Mouse (Mus musculus) forebrain, embryonic 12.5 days (tissue): ENCODE measurements around the gene Manbal. TPM values are rescaled to one million over a fixed set of nuclear protein-coding genes. Genes with fewer than 3 reads are reported as not detected.
A peak's percentile ranks its signal among the peaks of the same experiment; 100 is the strongest.

ENCODE experiments used
- ATAC-seq: fragments of 200-750 bp; cut with Nextera tagmentation; 2 replicates; pipeline ENCODE4 v1.8.0; 2017; ENCODE audit warnings: moderate TSS enrichment; ENCODE audit not compliant: low FRiP score
- H3K27ac ChIP-seq: fragments of 300-500 bp; sonication (generic); 2 replicates; pipeline ENCODE4 v1.5.1; 2016; ENCODE audit warnings: mild to moderate bottlenecking
- H3K27me3 ChIP-seq: fragments of 300-500 bp; sonication (generic); 2 replicates; pipeline ENCODE4 v1.6.1; 2016; ENCODE audit warnings: mild to moderate bottlenecking
- H3K36me3 ChIP-seq: fragments of 300-500 bp; sonication (generic); replicated peaks from 2 replicates; pipeline ENCODE4 v1.6.1; 2016; ENCODE audit warnings: mild to moderate bottlenecking
- H3K4me1 ChIP-seq: fragments of 300-500 bp; sonication (generic); 2 replicates; pipeline ENCODE4 v1.6.1; 2016
- H3K4me2 ChIP-seq: fragments of 300-500 bp; sonication (generic); 2 replicates; pipeline ENCODE4 v1.6.1; 2016; ENCODE audit warnings: mild to moderate bottlenecking, moderate library complexity
- H3K4me3 ChIP-seq: fragments of 300-500 bp; sonication (generic); replicated peaks from 2 replicates; pipeline ENCODE4 v1.5.1; 2016; ENCODE audit warnings: mild to moderate bottlenecking
- H3K9ac ChIP-seq: fragments of 300-500 bp; sonication (generic); 2 replicates; pipeline ENCODE4 v1.6.1; 2016; ENCODE audit warnings: mild to moderate bottlenecking
- H3K9me3 ChIP-seq: fragments of 300-500 bp; sonication (generic); 2 replicates; pipeline ENCODE4 v1.6.1; 2016
- WGBS: fragments of 180-500 bp; shearing (Covaris S2); methylation state at CpG from one replicate; pipeline ENCODE4 v1.1.7; 2016; 5-methylcytosine and 5-hydroxymethylcytosine counted together
- polyA plus RNA-seq: library from polyadenylated mRNA; unstranded; fragments of >200 nt; fragmentation: Nextera tagmentation; extraction: Ambion mirVana; gene quantifications from 2 replicates; pipeline ENCODE4 v1.2.1, GENCODE M21; 2016

The Manbal gene
- polyA plus RNA-seq, 1 experiment from 2014 or later = 69.4 TPM

DNA sequence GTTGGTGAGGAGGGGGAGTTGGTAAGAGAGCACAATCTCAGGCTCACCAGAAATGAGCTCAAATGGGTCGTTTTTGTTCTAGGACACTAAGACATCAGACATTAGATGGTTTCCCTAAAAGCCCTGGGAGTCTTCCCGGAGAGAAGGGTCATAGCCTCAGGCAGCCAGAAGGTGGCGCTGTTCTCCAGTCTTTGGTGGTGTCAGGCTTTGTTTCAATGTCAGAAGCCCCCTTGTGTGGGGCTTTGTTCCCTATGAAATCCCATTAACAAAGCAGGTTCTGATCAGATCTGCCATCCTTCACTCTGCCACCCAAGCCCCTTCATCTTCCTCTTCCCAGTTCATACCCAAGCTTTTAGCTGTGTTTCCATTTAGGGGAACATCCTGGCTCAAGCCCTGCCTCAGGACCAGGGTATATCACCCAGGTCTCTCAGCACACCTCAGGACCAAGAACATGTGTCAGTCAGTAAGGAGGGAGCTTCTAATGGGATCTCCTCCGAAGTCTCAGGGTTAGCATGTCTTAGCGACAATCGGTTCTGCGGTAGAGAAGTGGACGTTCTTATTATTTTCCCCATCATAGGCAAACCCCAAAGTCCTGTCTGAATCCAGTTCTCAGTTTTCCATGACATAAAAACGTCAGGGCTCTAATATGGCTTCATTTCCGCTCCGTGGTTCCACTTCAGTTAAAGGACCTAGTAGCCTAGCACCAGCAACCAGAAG is 25.7 kb upstream of the Manbal start:
- ATAC-seq = peak; percentile 45
- H3K27me3 ChIP-seq = no peaks in the 10 kb centered on the region
- H3K27ac ChIP-seq = peak overlapping the region; percentile 98
- H3K9ac ChIP-seq = peak overlapping the region; percentile 49
- peaks cover 64% of the 10 kb centered on the region for H3K4me1 ChIP-seq
- 33% methylated on average over 11 of the region's 11 CpGs for whole genome bisulfite sequencing
- no peak overlapping the region for H3K4me2 ChIP-seq
- H3K4me3 ChIP-seq = no peak overlapping the region
- H3K36me3 ChIP-seq = no peaks in the 10 kb centered on the region
- H3K9me3 ChIP-seq = no peaks in the 10 kb centered on the region

- Histone ChIP-seq H3K27ac (peak overlapping the region; percentile 98), H3K27me3 (no peaks in the 10 kb centered on the region), H3K9me3 (no peaks in the 10 kb centered on the region), H3K36me3 (no peaks in the 10 kb centered on the region), H3K9ac (0 out of 2 replicates have a peak overlapping the region, but pooled peaks have one; percentile 38), H3K4me1 (peaks cover 68% of the 10 kb centered on the region), H3K4me3 (no peak overlapping the region), H3K4me2 (no peak overlapping the region)
- ATAC-seq = no peak
- 32% methylated on average over 5 of the region's 5 CpGs for WGBS
Observed at GRCm38 (mm10) chr2:157342328-157342926, 25.0 kb upstream of the Manbal start.

- H3K27me3 ChIP-seq = no peaks in the 10 kb centered on the region
- peak overlapping the region; percentile 98 for H3K27ac ChIP-seq
- H3K9ac ChIP-seq = peak overlapping the region; percentile 17; the same call in 1 of the 2 replicates
- ATAC-seq = no peak
- peaks cover 71% of the 10 kb centered on the region for H3K4me1 ChIP-seq
- no peaks in the 10 kb centered on the region for H3K36me3 ChIP-seq
- no peak overlapping the region for H3K4me3 ChIP-seq
- no peak overlapping the region for H3K4me2 ChIP-seq
- H3K9me3 ChIP-seq = no peaks in the 10 kb centered on the region
- WGBS = 65% methylated on average over 6 of the region's 6 CpGs
Observed at GRCm38 (mm10) chr2:157343337-157343736, 24.1 kb upstream of the Manbal start.

DNA sequence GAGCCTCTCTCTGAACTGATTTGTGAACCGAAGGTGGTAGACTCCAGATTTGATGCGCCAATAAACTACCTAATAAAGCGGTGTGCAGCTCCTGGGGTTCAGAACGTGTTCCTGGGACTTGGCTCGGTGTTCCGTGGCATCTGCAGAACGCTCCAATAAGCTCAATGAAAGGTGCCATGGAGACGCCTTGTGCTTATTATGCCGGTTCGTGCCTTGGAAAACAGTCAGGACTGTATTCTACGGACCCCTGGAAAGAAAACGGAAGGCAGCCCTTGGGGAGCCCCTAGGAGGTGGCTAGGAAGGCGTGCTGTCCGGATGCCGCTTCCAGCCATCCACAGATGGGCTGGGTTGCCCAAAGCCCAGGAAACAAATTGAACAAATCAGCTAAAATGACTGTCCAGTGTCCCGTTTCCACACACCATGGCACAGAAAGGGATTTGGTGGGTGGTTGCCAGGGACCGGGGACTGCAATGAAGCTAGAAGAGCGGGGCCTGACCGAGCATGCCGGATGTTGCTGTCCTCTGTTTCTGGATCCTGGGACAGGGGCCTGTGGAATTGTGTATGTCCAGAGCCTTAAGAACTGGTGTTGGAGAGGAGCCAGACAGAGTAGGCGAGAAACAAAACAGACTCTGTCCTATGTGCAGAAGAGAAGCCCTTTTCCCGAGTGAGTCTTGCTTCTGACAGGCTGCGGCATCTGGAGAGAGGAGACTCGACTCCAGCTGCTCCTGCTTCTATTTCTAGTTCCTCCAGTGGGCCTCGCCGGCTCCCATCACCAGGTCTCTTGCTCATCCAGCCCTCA is 19.8 kb upstream of the Manbal start, which contains the start of gene Ghrh:
Ghrh (minus strand) TSS at position 146 of the 799 bp plus-strand sequence.
- 59% methylated on average over 26 of the region's 26 CpGs for WGBS

GRCm38 (mm10) chr2:157349121-157349778 is 18.1 kb upstream of the Manbal start:
- H3K4me2 ChIP-seq = peak overlapping the region; percentile 22; the same call in 1 of the 2 replicates
- peaks cover 41% of the 10 kb centered on the region for H3K4me1 ChIP-seq
- H3K27me3 ChIP-seq = no peaks in the 10 kb centered on the region
- H3K4me3 ChIP-seq = no peak overlapping the region
- no peak overlapping the region for H3K9ac ChIP-seq
- peak; percentile 62 for ATAC-seq
- peak overlapping the region; percentile 93 for H3K27ac ChIP-seq
- 51% methylated on average over 12 of the region's 12 CpGs for WGBS
- no peaks in the 10 kb centered on the region for H3K9me3 ChIP-seq
- H3K36me3 ChIP-seq = no peaks in the 10 kb centered on the region

More for the DNA sequence above, 19.8 kb upstream of the Manbal start, which contains the start of gene Ghrh:
- H3K9ac ChIP-seq = peak within 1 kb of the TSS; percentile 33; the same call in 1 of the 2 replicates
- no peaks in the 10 kb centered on the region for H3K9me3 ChIP-seq
- no peaks in the 10 kb centered on the region for H3K27me3 ChIP-seq
- peaks cover 48% of the 10 kb centered on the region for H3K4me1 ChIP-seq
- ATAC-seq = peak; percentile 47; the same call in 1 of the 2 replicates
- no peak within 1 kb of the TSS for H3K4me2 ChIP-seq
- H3K36me3 ChIP-seq = no peaks in the 10 kb centered on the region
- peak within 1 kb of the TSS; percentile 93 for H3K27ac ChIP-seq
- H3K4me3 ChIP-seq = no peak within 1 kb of the TSS

DNA sequence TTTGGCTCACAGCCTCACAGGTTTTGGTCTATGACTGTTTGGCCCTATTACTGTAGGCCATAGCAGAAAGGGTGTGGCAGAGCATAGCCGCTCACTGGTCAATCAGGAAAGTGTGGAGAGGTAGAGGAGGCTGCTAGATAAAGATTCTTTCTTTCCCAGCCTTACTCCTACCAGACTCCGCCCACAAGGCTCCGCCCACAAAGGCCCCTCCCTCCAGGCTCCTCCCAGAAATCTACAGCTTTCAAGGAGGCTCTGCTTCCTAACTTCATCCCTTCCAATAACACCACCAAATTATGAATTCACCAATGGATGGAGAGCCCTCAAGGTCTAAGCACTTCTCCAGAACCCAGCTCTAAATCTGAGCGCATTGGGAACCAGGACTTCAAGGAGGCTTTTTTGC is 14.2 kb upstream of the Manbal start:
- Histone ChIP-seq H3K4me2 (no peak overlapping the region), H3K27me3 (no peaks in the 10 kb centered on the region), H3K9ac (no peak overlapping the region), H3K9me3 (no peaks in the 10 kb centered on the region), H3K36me3 (no peaks in the 10 kb centered on the region), H3K27ac (no peak overlapping the region), H3K4me1 (peaks cover 21% of the 10 kb centered on the region), H3K4me3 (no peak overlapping the region)
- 74% methylated on average over 4 of the region's 4 CpGs for WGBS
- no peak for ATAC-seq

- H3K4me3 ChIP-seq = no peak overlapping the region
- 56% methylated on average over 3 of the region's 3 CpGs for WGBS
- no peaks in the 10 kb centered on the region for H3K27me3 ChIP-seq
- no peak overlapping the region for H3K9ac ChIP-seq
- peaks cover 13% of the 10 kb centered on the region for H3K4me1 ChIP-seq
- no peak for ATAC-seq
- no peaks in the 10 kb centered on the region for H3K9me3 ChIP-seq
- H3K4me2 ChIP-seq = no peak overlapping the region
- no peaks in the 10 kb centered on the region for H3K36me3 ChIP-seq
- no peak overlapping the region for H3K27ac ChIP-seq
Observed at GRCm38 (mm10) chr2:157354106-157354505, 13.3 kb upstream of the Manbal start.

DNA sequence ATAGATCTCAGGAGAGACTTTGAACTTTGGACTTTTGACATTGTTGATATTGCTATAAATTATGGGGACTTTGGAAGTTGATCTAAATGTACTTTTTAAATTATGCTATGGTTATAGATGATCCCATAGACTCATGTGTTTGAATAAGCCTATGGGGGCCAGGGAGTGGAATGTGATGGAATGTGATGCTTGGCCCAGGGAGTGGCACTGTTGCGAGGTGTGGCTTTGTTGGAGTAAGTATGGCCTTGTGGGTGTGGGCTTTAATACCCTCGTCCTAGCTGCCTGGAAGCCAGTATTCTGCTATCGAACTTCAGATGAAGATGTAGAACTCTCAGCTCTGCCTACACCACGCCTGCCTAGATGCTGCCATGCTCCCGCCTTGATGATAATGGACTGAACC is 7.4 kb upstream of the Manbal start:
- Histone ChIP-seq H3K9ac (no peak overlapping the region), H3K4me3 (no peak overlapping the region), H3K9me3 (no peaks in the 10 kb centered on the region), H3K4me2 (no peak overlapping the region), H3K36me3 (no peaks in the 10 kb centered on the region), H3K4me1 (no peaks in the 10 kb centered on the region), H3K27ac (no peak overlapping the region), H3K27me3 (no peaks in the 10 kb centered on the region)
- ATAC-seq = no peak
- 83% methylated on average over 5 of the region's 5 CpGs for WGBS

- 90% methylated on average over 3 of the region's 3 CpGs for WGBS
- ATAC-seq = no peak
- Histone ChIP-seq H3K36me3 (no peaks in the 10 kb centered on the region), H3K4me1 (peaks cover 9% of the 10 kb centered on the region), H3K27me3 (no peaks in the 10 kb centered on the region), H3K9me3 (no peaks in the 10 kb centered on the region), H3K4me3 (no peak overlapping the region), H3K27ac (no peak overlapping the region), H3K4me2 (no peak overlapping the region), H3K9ac (no peak overlapping the region)
Observed at GRCm38 (mm10) chr2:157363031-157363430, 4.4 kb upstream of the Manbal start.

GRCm38 (mm10) chr2:157366762-157367161 is 632 bp upstream of the Manbal start:
- Histone ChIP-seq H3K36me3 (no peaks in the 10 kb centered on the region; the same call in 1 of the 2 replicates), H3K4me2 (peak overlapping the region; percentile 86), H3K27ac (no peak overlapping the region), H3K9ac (peak overlapping the region; percentile 77; the same call in 1 of the 2 replicates), H3K4me3 (peak overlapping the region; percentile 74; the same call in 1 of the 2 replicates), H3K27me3 (no peaks in the 10 kb centered on the region), H3K4me1 (peaks cover 20% of the 10 kb centered on the region), H3K9me3 (no peaks in the 10 kb centered on the region)
- WGBS = 86% methylated on average over 9 of the region's 9 CpGs
- no peak for ATAC-seq

- peak overlapping the region; percentile 74 for H3K4me3 ChIP-seq
- H3K27ac ChIP-seq = peak overlapping the region; percentile 89
- H3K27me3 ChIP-seq = no peaks in the 10 kb centered on the region
- WGBS = 14% methylated on average over 13 of the region's 13 CpGs
- peaks cover 2% of the 10 kb centered on the region for H3K36me3 ChIP-seq
- no peaks in the 10 kb centered on the region for H3K9me3 ChIP-seq
- no peak for ATAC-seq
- H3K4me2 ChIP-seq = peak overlapping the region; percentile 86
- H3K9ac ChIP-seq = peak overlapping the region; percentile 77
- peaks cover 20% of the 10 kb centered on the region for H3K4me1 ChIP-seq
Observed at GRCm38 (mm10) chr2:157367991-157368390, 597 bp downstream of the Manbal start.

- H3K4me1 ChIP-seq = peaks cover 38% of the 10 kb centered on the region
- no peak overlapping the region for H3K27ac ChIP-seq
- no peaks in the 10 kb centered on the region for H3K27me3 ChIP-seq
- 82% methylated on average over 6 of the region's 6 CpGs for WGBS
- H3K4me3 ChIP-seq = no peak overlapping the region
- H3K9me3 ChIP-seq = no peaks in the 10 kb centered on the region
- H3K36me3 ChIP-seq = peaks cover 9% of the 10 kb centered on the region
- no peak overlapping the region for H3K4me2 ChIP-seq
- H3K9ac ChIP-seq = no peak overlapping the region
- no peak for ATAC-seq
Observed at GRCm38 (mm10) chr2:157371696-157372095, 4.3 kb downstream of the Manbal start.
